Mouse (Mus musculus) forebrain, embryonic 11.5 days (tissue): ENCODE measurements around the gene Mcf2l. TPM values are rescaled to one million over a fixed set of nuclear protein-coding genes. Genes with fewer than 3 reads are reported as not detected.

Source experiments
- ATAC-seq: fragments of 200-750 bp; cut with Nextera tagmentation; replicated peaks from 2 replicates; pipeline ENCODE4 v1.8.0; 2017; ENCODE audit warnings: moderate TSS enrichment; ENCODE audit not compliant: low FRiP score
- DNase-seq: peaks from one replicate; pipeline ENCODE4 v3.0.0-alpha.2; 2017; ENCODE audit warnings: low spot score
- H3K27ac ChIP-seq: fragments of 300-500 bp; sonication (generic); 2 replicates; pipeline ENCODE4 v1.5.1; 2014; ENCODE audit warnings: low read depth, low read length
- H3K27me3 ChIP-seq: fragments of 300-500 bp; sonication (generic); 2 replicates; pipeline ENCODE4 v1.6.1; 2014; ENCODE audit warnings: mild to moderate bottlenecking, low read length, mixed read lengths; ENCODE audit not compliant: control insufficient read depth, insufficient read depth
- H3K36me3 ChIP-seq: fragments of 300-500 bp; sonication (generic); 2 replicates; pipeline ENCODE4 v1.6.1; 2014; ENCODE audit warnings: mild to moderate bottlenecking, low read length, moderate library complexity, mixed read lengths; ENCODE audit not compliant: control insufficient read depth, insufficient read depth
- H3K4me1 ChIP-seq: fragments of 300-500 bp; sonication (generic); replicated peaks from 2 replicates; pipeline ENCODE4 v1.6.1; 2014; ENCODE audit warnings: low read length, mixed read lengths; ENCODE audit not compliant: control insufficient read depth, insufficient read depth
- H3K4me2 ChIP-seq: fragments of 300-500 bp; sonication (generic); 2 replicates; pipeline ENCODE4 v1.6.1; 2014; ENCODE audit warnings: low read depth, mild to moderate bottlenecking, low read length, moderate library complexity, mixed read lengths; ENCODE audit not compliant: severe bottlenecking
- H3K4me3 ChIP-seq: fragments of 300-500 bp; sonication (generic); 2 replicates; pipeline ENCODE4 v1.5.1; 2014; ENCODE audit warnings: low read depth, low read length
- H3K9ac ChIP-seq: fragments of 300-500 bp; sonication (generic); 2 replicates; pipeline ENCODE4 v1.6.1; 2014; ENCODE audit warnings: low read length
- H3K9me3 ChIP-seq: fragments of 300-500 bp; sonication (generic); 2 replicates; pipeline ENCODE4 v1.6.1; 2016; ENCODE audit warnings: low read length, mixed read lengths; ENCODE audit not compliant: control insufficient read depth
- WGBS: fragments of 180-500 bp; shearing (Covaris S2); extraction: QIAGEN DNeasy Blood & Tissue Kit; methylation state at CpG from one replicate; pipeline ENCODE4 v1.1.7; 2014; 5-methylcytosine and 5-hydroxymethylcytosine counted together
- polyA plus RNA-seq: library from polyadenylated mRNA; unstranded; fragments of >200 nt; fragmentation: Nextera tagmentation; extraction: Ambion mirVana; gene quantifications from 2 replicates; pipeline ENCODE4 v1.2.1, GENCODE M21; 2014

The Mcf2l gene
- polyA plus RNA-seq, 1 experiment from 2014 or later: 55.5 TPM

- 84% methylated on average over 2 of the region's 2 CpGs for WGBS
- Histone ChIP-seq H3K27me3 (no peaks in the 10 kb centered on the region), H3K4me3 (no peak overlapping the region), H3K4me2 (no peak overlapping the region), H3K27ac (no peak overlapping the region), H3K9me3 (no peaks in the 10 kb centered on the region), H3K4me1 (peaks cover 3% of the 10 kb centered on the region; the same call in 1 of the 2 replicates), H3K36me3 (no peaks in the 10 kb centered on the region; the same call in 1 of the 2 replicates), H3K9ac (no peak overlapping the region)
- DNase-seq: no peak
- no peak for ATAC-seq
These were observed 87.0 kb downstream of the Mcf2l start for GRCm38 (mm10) chr8:12960609-12961008.

- Histone ChIP-seq H3K27me3 (no peaks in the 10 kb centered on the region), H3K9me3 (no peaks in the 10 kb centered on the region), H3K9ac (no peak overlapping the region), H3K4me3 (no peak overlapping the region), H3K27ac (no peak overlapping the region), H3K4me2 (no peak overlapping the region), H3K4me1 (peaks cover 3% of the 10 kb centered on the region; the same call in 1 of the 2 replicates), H3K36me3 (peaks cover 2% of the 10 kb centered on the region; the same call in 1 of the 2 replicates)
- ATAC-seq (no peak), DNase-seq (no peak)
- 71% methylated on average over 2 of the region's 2 CpGs for WGBS
These were observed 87.6 kb downstream of the Mcf2l start for GRCm38 (mm10) chr8:12961211-12961610.

- Histone ChIP-seq H3K4me2 (no peak overlapping the region), H3K27me3 (no peaks in the 10 kb centered on the region), H3K4me3 (no peak overlapping the region), H3K36me3 (peaks cover 2% of the 10 kb centered on the region; the same call in 1 of the 2 replicates), H3K27ac (no peak overlapping the region), H3K4me1 (peaks cover 3% of the 10 kb centered on the region; the same call in 1 of the 2 replicates), H3K9me3 (no peaks in the 10 kb centered on the region), H3K9ac (no peak overlapping the region)
- WGBS: 75% methylated on average over 8 of the region's 8 CpGs
- no peak for DNase-seq
- no peak for ATAC-seq
These were observed 88.4 kb downstream of the Mcf2l start for GRCm38 (mm10) chr8:12961821-12962534.

DNA sequence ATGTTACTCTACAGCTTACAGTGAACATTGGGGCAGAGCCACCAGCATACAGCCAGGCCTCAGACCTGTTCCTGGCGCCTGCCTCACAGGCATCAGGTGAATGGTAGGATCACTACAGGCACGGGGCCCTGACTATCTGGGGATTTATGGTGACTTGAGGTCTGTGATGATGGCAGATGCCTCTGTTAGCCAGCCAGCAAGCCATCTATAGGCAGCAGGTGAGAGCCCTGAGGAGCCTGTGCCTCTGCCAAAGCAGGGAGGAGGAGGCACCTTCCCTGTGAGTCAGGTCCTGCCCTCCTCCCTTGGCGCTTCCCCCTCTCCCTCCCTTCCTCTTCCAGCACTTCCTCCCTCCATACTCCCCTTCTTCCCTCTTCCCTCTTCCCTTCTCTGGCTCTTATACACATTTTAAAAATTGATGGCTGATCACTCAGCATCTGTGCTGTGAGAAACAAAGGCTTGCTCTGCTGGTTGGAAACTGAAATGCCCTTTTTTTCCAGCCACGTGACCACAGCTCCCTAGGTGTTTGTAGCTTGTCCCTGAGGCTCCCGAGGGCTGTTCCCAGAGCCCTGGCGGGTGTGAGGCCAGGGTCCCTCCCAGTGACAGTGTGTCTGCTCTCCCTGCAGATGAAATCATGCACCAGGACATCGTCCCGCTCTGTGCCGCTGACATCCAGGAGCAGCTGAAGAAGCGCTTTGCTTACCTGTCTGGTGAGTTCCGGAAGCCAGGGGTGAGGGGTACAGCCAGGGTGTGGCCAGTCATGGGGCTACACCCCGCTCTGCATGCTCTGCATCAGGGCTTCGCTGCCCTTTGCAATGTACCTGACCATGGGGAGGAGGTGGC, 89.2 kb downstream of the Mcf2l start:
- Histone ChIP-seq H3K27me3 (no peaks in the 10 kb centered on the region), H3K9ac (no peak overlapping the region), H3K27ac (no peak overlapping the region), H3K4me3 (no peak overlapping the region), H3K4me2 (no peak overlapping the region), H3K36me3 (peaks cover 2% of the 10 kb centered on the region; the same call in 1 of the 2 replicates), H3K9me3 (no peaks in the 10 kb centered on the region), H3K4me1 (no peaks in the 10 kb centered on the region; the same call in 1 of the 2 replicates)
- DNase-seq: no peak
- ATAC-seq: no peak
- whole genome bisulfite sequencing: 67% methylated on average over 13 of the region's 13 CpGs

GRCm38 (mm10) chr8:12976290-12976689, 102.7 kb downstream of the Mcf2l start:
- Histone ChIP-seq H3K4me1 (no peaks in the 10 kb centered on the region), H3K27ac (no peak overlapping the region), H3K36me3 (no peaks in the 10 kb centered on the region; the same call in 1 of the 2 replicates), H3K4me3 (no peak overlapping the region), H3K9ac (no peak overlapping the region), H3K27me3 (no peaks in the 10 kb centered on the region), H3K4me2 (no peak overlapping the region), H3K9me3 (no peaks in the 10 kb centered on the region)
- DNase-seq: no peak
- ATAC-seq: no peak
- WGBS: 89% methylated on average over 11 of the region's 11 CpGs

DNA sequence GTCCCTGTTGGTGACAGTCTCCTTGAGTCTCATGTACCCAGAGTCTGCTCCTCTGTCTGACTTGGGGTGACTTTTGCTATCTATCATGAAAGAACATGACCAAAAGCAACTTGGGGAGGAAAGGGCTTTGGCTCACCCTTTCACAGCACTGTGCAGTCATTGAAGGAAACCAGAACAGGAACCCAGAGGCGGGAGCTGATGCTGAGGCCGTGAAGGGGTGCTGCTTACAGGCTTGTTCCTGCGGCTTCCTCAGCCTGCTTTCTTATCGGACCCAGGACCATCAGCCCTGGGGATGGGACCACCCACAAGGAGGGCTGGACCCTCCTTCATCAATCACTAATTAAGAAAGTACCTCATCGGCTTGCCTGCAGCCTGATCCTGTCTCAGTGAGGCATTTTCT, 103.1 kb downstream of the Mcf2l start:
- no peak overlapping the region for H3K4me2 ChIP-seq
- no peaks in the 10 kb centered on the region for H3K9me3 ChIP-seq
- no peak overlapping the region for H3K9ac ChIP-seq
- WGBS: 77% methylated on average over 5 of the region's 5 CpGs
- no peak overlapping the region for H3K27ac ChIP-seq
- H3K4me1 ChIP-seq: no peaks in the 10 kb centered on the region
- no peak overlapping the region for H3K4me3 ChIP-seq
- H3K27me3 ChIP-seq: no peaks in the 10 kb centered on the region
- ATAC-seq: no peak
- no peak for DNase-seq
- H3K36me3 ChIP-seq: no peaks in the 10 kb centered on the region; the same call in 1 of the 2 replicates

GRCm38 (mm10) chr8:12977325-12977724, 103.7 kb downstream of the Mcf2l start:
- H3K36me3 ChIP-seq: no peaks in the 10 kb centered on the region; the same call in 1 of the 2 replicates
- no peak for DNase-seq
- no peaks in the 10 kb centered on the region for H3K27me3 ChIP-seq

GRCm38 (mm10) chr8:12978308-12978707, 104.7 kb downstream of the Mcf2l start:
- H3K4me3 ChIP-seq: no peak overlapping the region
- H3K27me3 ChIP-seq: no peaks in the 10 kb centered on the region
- no peak overlapping the region for H3K9ac ChIP-seq
- H3K27ac ChIP-seq: no peak overlapping the region
- 62% methylated on average over 2 of the region's 2 CpGs for WGBS
- no peaks in the 10 kb centered on the region for H3K4me1 ChIP-seq
- no peak for ATAC-seq
- no peaks in the 10 kb centered on the region; the same call in 1 of the 2 replicates for H3K36me3 ChIP-seq
- no peak for DNase-seq
- H3K9me3 ChIP-seq: no peaks in the 10 kb centered on the region
- no peak overlapping the region for H3K4me2 ChIP-seq

More at GRCm38 (mm10) chr8:12977325-12977724, 103.7 kb downstream of the Mcf2l start:
- no peak overlapping the region for H3K4me2 ChIP-seq
- H3K9ac ChIP-seq: no peak overlapping the region
- ATAC-seq: no peak
- no peaks in the 10 kb centered on the region for H3K9me3 ChIP-seq
- WGBS: 89% methylated on average over 12 of the region's 12 CpGs
- H3K4me3 ChIP-seq: no peak overlapping the region
- H3K4me1 ChIP-seq: no peaks in the 10 kb centered on the region
- no peak overlapping the region for H3K27ac ChIP-seq
